Mouse (Mus musculus) yolk sac, embryonic 10.5 days (tissue): ENCODE measurements around the gene Fcer1a.
"Not testable (repeated sequence)": the region's sequence is repeated elsewhere in the genome, so short reads cannot be mapped to it uniquely, and the experiment has no call there.

Source experiments
- DNase-seq: peaks from one replicate; pipeline ENCODE4 v3.0.0-alpha.2; 2017; ENCODE audit warnings: low spot score

The Fcer1a gene

DNA sequence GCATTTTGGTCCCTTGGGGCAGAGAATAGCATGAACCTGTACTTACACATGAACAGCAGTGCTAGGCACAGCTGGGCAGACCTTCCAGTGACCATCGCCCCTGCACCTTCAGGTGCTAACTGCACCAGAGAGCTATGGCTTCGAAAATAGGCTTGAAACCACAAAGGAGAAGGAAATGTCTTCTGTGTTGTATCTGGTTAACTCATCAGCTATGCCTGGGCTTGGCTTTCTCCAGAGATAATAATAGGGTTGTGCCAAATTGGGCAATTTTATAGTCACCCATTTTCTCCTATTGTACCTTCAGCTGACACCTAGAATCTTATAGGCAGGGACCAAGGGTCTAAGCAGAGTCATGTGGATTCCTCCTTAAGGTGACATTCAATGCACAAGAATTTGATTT lies at the start of gene Fcer1a:
Gene Fcer1a (minus strand): TSS at position 134 of the 400 bp plus-strand sequence.
- no peak for DNase-seq

DNA sequence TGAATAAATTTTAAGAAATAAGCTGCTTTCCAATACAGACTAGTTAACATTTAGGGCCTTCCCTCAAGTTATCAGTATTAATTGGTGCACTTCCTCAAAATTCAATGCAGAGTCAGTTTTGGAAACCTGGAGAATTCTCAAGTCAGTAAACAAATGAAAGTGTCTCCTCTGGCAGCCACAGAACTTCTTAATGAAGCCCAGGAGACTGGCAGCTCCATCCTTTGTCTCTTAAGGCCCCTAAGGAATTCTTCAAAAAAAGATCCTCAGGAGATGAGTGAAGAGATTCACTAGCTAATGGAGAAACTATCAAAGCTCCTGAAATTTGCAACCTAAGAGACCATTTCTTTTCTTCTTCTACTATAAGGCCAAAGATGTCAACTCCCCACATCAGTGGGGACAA lies 38.7 kb upstream of the Fcer1a start, which contains the start of gene Olfr418:
Gene Olfr418 (plus strand): TSS at position 301 of the 400 bp plus-strand sequence.
- DNase-seq: no peak

DNA sequence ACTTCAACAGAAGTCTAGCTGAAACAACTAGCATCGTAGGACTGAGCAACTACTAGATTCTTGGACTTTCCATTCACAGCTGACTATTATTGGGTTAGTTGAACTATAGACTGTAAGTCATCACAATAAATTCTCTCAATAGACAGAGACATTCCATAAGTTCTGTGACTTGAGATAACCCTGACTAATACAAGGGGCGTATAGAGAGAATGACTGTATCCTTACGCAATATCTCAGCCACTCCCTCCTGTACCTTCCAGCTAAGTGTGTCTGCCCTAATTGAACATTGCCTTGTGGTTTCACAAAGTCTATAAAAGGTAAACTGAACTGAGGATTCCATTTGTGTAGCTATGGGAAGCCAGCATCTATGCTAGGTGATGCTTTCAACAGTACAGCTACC lies 22.9 kb upstream of the Fcer1a start:
- DNase-seq: no peak

DNA sequence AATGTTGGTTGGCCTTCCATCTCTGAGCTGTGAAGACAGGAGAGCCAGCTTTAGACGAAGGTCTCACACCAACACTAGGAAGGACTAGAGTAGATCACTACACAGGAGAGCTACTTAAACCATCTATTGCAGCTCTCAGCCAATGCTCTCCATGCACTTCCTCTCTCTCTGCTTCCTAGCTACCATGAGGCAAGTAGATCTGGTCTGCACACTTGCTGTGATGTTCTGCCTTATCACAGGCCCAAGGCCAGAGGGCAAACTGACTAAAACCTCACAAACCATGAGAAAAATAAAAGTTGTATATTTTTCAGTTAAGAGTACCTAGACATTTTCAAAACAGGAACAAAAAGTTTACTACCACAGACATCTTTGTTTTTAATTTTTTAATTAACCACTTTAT lies 10.0 kb upstream of the Fcer1a start:
- not testable (repeated sequence) for DNase-seq

DNA sequence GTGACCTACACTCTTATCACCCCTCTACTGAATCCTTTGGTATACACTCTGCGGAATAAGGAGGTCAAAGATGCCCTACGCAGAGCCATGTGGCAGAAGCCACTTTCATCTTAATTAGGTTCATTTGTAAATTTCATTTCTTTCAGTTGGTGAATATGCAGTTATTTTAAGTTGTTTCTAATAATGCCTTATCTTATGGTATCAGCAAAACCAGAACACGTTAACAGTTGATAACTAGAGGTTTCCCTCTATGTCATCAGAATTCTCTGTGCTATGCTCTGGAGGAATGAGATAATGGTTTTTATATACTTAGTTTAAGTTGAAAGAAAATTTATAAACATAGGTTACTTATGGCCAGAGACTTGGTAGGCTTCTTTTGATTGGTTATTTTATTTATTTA lies 10.5 kb downstream of the Fcer1a start:
- no peak for DNase-seq

DNA sequence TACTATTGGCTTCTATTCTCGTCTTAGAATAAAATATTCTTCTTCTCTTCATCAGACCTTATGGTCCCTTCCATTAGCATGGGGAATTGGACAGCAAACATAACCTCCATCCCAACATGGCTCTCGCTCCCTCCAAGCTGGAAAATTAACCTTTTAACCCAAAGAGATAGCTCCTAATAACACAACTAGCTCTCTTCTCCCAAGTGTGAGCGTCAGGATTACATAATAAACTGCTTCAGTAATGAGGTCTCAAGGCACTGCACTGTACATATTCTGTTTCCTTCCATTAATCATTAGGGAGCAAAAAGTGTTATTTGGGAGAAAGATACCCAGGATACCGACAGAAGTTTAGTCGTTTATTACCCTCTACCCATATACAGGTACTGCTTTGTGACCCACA lies 14.9 kb downstream of the Fcer1a start, which contains the start of gene Olfr1404:
Gene Olfr1404 (plus strand): TSS at position 301 of the 400 bp plus-strand sequence.
- no peak for DNase-seq

DNA sequence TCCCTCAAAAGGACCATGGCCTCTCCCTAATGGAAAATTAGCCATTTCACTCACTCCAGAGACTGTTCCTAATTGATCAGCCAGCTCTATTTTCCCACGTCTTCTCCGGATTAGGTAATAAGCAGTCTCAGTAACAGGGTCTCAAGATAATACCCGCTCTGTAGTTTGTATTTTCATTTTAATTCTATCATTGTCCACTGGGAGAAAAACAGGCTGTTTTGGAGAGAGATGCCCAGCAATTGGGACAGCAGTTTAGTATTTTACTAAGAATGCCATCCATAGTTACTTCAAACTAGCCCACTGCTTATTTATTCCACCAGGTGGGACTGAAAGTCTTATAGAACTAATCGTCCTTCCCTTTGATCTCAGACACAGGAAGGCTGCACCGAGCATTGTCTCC lies 29.5 kb downstream of the Fcer1a start, which contains the start of gene Olfr218:
Gene Olfr218 (plus strand): TSS at position 301 of the 400 bp plus-strand sequence.
- DNase-seq: no peak

DNA sequence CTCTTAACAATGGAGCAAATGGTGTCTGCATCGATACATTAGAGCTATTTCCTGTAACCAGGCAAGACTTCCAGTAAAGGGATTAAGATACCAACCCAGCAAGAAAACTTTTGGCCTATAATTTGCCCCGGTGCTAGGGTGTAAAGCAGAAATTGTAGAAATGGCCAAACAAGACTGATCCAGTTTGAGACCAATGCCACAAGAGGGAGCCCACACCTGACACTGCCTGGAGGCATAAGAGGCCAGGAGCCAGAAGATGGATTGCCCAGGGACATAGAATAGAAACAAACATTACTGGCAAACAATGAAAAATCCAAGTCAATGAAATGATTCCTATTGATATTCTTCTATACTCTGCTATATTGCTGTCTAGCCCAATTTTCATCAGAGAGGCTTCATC lies 30.7 kb downstream of the Fcer1a start:
- DNase-seq: no peak

DNA sequence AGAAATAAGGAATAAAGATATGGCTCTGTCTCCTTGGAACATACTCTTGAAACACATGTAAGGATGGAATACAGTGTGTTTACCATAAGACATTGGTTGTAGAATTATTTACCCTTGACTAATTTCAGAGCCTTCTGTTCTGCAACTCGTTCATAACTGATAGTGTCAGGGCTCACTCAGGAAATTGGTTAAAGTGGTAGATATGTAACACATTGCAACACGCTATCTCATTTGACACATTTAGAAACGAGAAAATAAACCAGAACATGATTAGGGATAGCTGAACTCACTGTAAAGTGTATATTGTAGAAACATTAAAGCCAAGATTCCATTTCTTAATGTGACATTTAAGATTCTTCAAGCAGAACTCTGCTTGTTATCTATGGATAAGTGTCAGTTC lies 35.0 kb downstream of the Fcer1a start:
- DNase-seq: no peak

DNA sequence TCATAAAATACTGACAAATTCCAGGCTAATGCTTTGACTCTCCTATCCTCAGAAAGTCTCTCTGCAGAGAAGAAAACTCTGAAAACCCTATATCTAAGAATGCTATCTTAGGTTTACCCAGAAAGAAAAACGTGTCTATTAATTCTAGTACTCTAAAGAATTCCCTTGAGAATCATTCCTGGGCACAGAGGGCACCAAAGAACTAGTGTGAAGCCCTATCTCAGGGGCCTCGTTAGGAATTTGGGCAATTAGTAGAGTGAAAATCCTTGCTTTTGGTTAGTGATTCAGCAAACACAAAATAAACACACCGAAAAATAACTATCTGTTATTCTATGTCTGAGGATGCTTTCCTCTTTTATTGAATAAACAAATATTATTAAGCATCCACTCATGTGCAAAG lies 36.5 kb downstream of the Fcer1a start, which contains the start of gene Olfr1406:
Gene Olfr1406 (minus strand): TSS at position 101 of the 400 bp plus-strand sequence.
- DNase-seq: no peak

DNA sequence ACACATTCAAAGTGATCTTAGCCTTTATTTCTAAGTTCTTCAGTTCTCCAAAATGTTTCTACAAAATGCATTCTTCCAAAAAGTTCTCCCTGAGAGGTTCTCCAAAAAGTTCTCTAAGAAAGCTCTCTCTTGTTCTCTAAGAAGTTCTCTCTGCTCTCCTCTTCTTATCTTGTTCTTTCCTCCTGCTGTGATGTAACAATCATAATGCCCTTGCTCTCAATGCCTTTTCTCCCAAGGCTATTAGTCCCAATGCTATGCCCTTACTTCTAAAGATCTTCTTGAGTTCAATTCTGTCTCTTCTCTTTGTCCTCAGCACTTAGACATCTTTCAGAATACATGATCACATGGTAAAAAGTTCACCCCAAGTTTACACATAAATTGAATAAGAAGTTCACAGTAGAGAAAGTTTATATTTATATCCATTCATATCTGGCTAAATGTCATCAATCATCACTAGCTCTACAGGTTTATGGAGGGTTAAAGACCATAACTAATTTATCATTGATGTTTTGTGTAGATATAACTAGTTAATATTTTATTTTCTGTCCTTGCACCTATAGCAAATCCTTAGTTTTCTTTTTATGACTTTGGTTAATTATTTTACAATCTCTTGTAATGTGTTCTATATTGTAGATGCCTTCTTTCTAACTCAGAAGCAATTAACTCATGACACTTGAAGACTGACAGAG lies 52.7 kb downstream of the Fcer1a start:
- DNase-seq: no peak
